Comparison of ENCODE assay signal across 17 mouse cellular contexts in the genomic region with DNA sequence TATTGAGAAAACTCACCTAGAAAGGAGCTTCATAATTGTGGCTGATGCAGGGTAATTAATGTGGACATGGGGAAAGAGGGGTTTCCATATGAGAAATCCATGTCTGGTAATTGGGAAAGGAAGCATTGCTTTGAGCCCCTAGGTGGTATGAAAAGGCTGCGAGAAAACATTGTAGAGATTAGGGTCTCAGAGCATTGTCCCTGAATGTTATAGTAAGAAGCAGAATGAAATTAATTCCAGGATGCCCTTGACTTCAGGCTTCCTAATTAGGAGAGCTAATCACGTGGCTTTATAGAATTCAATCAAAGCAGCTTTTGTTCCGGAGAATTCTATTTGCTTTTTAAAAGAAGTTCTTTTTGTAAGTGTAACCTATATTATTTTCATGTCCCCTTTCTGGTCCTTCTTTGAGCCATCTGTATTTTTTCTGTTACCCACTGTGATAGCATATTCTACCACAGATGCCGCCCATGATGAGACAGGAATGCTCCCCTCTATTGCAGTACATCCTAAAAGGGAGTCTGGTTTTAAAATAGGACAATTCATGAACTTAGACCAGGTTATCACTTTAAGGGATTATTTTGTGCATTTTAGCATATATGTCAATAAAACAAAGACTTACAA.
DNase-seq lines count a peak whose midpoint lies in the region; ATAC-seq lines count a peak whose summit lies in the region.
"Had no signal": no experiment of that assay in that cellular context is flagged by ENCODE, and none has a peak within 500 bp of the region (broad histone marks: within the 10 kb centered on the region; RNA-seq: fewer than 3 reads in every experiment).

No protein-coding gene starts in this region.

- no peak overlapping the region for H3K4me2 ChIP-seq in forebrain, embryonic 12.5 days
- H3K4me2 ChIP-seq: embryonic facial prominence, embryonic 13.5 days; hindbrain, embryonic 12.5 days; intestine, embryonic 15.5 days had no signal

- peaks cover 62% of the 10 kb centered on the region for H3K27me3 ChIP-seq in forebrain, embryonic 12.5 days
- H3K27me3 ChIP-seq in forebrain, embryonic 10.5 days (ENCODE audit: poor library complexity, severe bottlenecking), result peaks cover 100% of the 10 kb centered on the region
- H3K27me3 ChIP-seq: embryonic facial prominence, embryonic 13.5 days; intestine, embryonic 15.5 days had no signal

- DNase-seq in cerebellum, adult 11-12 months, result peak; percentile 38
- no peak for DNase-seq in cerebellum, postnatal 10 days
- DNase-seq in forebrain, embryonic 10.5 days (ENCODE audit: extremely low spot score, low spot score), result no peak
- DNase-seq in brain, adult 2 months (ENCODE audit: low read depth, low spot score), result peak; percentile 59
- DNase-seq in retina, postnatal 1 day, result peak; percentile 26
- DNase-seq in frontal cortex, postnatal 25 days (ENCODE audit: low spot score in 2 of 2), result no peak
- DNase-seq: adrenal gland, postnatal 10 days; cerebellum, adult 8-10 months; gastrocnemius, postnatal 36 days; heart, adult 11 months; heart, postnatal 10 days; heart, postnatal 4 days; kidney, adult 18-20 months had no signal

- no peak overlapping the region for H3K27ac ChIP-seq in forebrain, embryonic 12.5 days
- H3K27ac ChIP-seq in forebrain, embryonic 10.5 days, result no peak overlapping the region
- H3K27ac ChIP-seq: embryonic facial prominence, embryonic 13.5 days; hindbrain, embryonic 12.5 days; intestine, embryonic 15.5 days had no signal

- 16% methylated on average over 4 of the region's 4 CpGs for WGBS in forebrain, embryonic 12.5 days
- WGBS in forebrain, embryonic 10.5 days, result 51% methylated on average over 4 of the region's 4 CpGs

- H3K9ac ChIP-seq in forebrain, embryonic 12.5 days, result no peak overlapping the region
- H3K9ac ChIP-seq: embryonic facial prominence, embryonic 13.5 days; hindbrain, embryonic 12.5 days; intestine, embryonic 15.5 days had no signal

- peaks cover 10% of the 10 kb centered on the region for H3K4me1 ChIP-seq in forebrain, embryonic 12.5 days
- H3K4me1 ChIP-seq in forebrain, embryonic 10.5 days, result peaks cover 16% of the 10 kb centered on the region
- H3K4me1 ChIP-seq: embryonic facial prominence, embryonic 13.5 days; intestine, embryonic 15.5 days had no signal

- no peaks in the 10 kb centered on the region for H3K36me3 ChIP-seq in forebrain, embryonic 12.5 days (replicated peaks)
- H3K36me3 ChIP-seq in forebrain, embryonic 10.5 days (replicated peaks), result no peaks in the 10 kb centered on the region
- H3K36me3 ChIP-seq: embryonic facial prominence, embryonic 13.5 days; hindbrain, embryonic 12.5 days; intestine, embryonic 15.5 days had no signal

- ATAC-seq in forebrain, embryonic 12.5 days (ENCODE audit: low FRiP score), result peak; percentile 53; the same call in 1 of the 2 replicates
- ATAC-seq: intestine, embryonic 15.5 days had no signal

- H3K4me3 ChIP-seq in forebrain, embryonic 12.5 days (replicated peaks), result no peak overlapping the region
- H3K4me3 ChIP-seq in forebrain, embryonic 10.5 days, result no peak overlapping the region
- H3K4me3 ChIP-seq: embryonic facial prominence, embryonic 13.5 days; hindbrain, embryonic 12.5 days; intestine, embryonic 15.5 days had no signal

- H3K9me3 ChIP-seq in forebrain, embryonic 12.5 days, result no peaks in the 10 kb centered on the region
- H3K9me3 ChIP-seq in forebrain, embryonic 10.5 days, result peaks cover 4% of the 10 kb centered on the region; the same call in 1 of the 2 replicates
- H3K9me3 ChIP-seq: embryonic facial prominence, embryonic 13.5 days; hindbrain, embryonic 12.5 days; intestine, embryonic 15.5 days had no signal

Comparison
In these comparisons a context has a peak if more than half of its experiments do, and no peak if none do; other contexts are left out.
1. DNase-seq: peak in cerebellum, adult 11-12 months (single experiment), brain, adult 2 months (single experiment) and retina, postnatal 1 day (single experiment); none in cerebellum, postnatal 10 days (0 of 2), forebrain, embryonic 10.5 days (single experiment) and frontal cortex, postnatal 25 days (0 of 2).